Mouse (Mus musculus) midbrain, embryonic 12.5 days (tissue): ENCODE measurements around the gene Ulk4. TPM values are rescaled to one million over a fixed set of nuclear protein-coding genes. Genes with fewer than 3 reads are reported as not detected.

ENCODE experiments used
- ATAC-seq: fragments of 200-750 bp; cut with Nextera tagmentation; 2 replicates; pipeline ENCODE4 v1.8.0; 2017; ENCODE audit warnings: low read depth, moderate TSS enrichment, moderate library complexity; ENCODE audit not compliant: low FRiP score
- H3K27ac ChIP-seq: fragments of 300-500 bp; sonication (generic); replicated peaks from 2 replicates; pipeline ENCODE4 v1.5.1; 2016; ENCODE audit warnings: mild to moderate bottlenecking
- H3K27me3 ChIP-seq: fragments of 300-500 bp; sonication (generic); 2 replicates; pipeline ENCODE4 v1.6.1; 2016; ENCODE audit warnings: mild to moderate bottlenecking
- H3K36me3 ChIP-seq: fragments of 300-500 bp; sonication (generic); 2 replicates; pipeline ENCODE4 v1.6.1; 2016
- H3K4me1 ChIP-seq: fragments of 300-500 bp; sonication (generic); 2 replicates; pipeline ENCODE4 v1.6.1; 2016
- H3K4me2 ChIP-seq: fragments of 300-500 bp; sonication (generic); replicated peaks from 2 replicates; pipeline ENCODE4 v1.6.1; 2016; ENCODE audit warnings: mild to moderate bottlenecking, moderate library complexity
- H3K4me3 ChIP-seq: fragments of 300-500 bp; sonication (generic); 2 replicates; pipeline ENCODE4 v1.5.1; 2016; ENCODE audit warnings: mild to moderate bottlenecking
- H3K9ac ChIP-seq: fragments of 300-500 bp; sonication (generic); replicated peaks from 2 replicates; pipeline ENCODE4 v1.6.1; 2016; ENCODE audit warnings: mild to moderate bottlenecking, moderate library complexity
- H3K9me3 ChIP-seq: fragments of 300-500 bp; sonication (generic); 2 replicates; pipeline ENCODE4 v1.6.1; 2016; ENCODE audit warnings: mild to moderate bottlenecking
- WGBS: fragments of 180-500 bp; shearing (Covaris S2); methylation state at CpG from one replicate; pipeline ENCODE4 v1.1.7; 2016; 5-methylcytosine and 5-hydroxymethylcytosine counted together
- polyA plus RNA-seq: library from polyadenylated mRNA; unstranded; fragments of >200 nt; fragmentation: Nextera tagmentation; extraction: Ambion mirVana; gene quantifications from 2 replicates; pipeline ENCODE4 v1.2.1, GENCODE M21; 2016

Ulk4 gene
- polyA plus RNA-seq, 1 experiment from 2014 or later: 193 TPM

GRCm38 (mm10) chr9:121311846-121312236 lies 34.8 kb upstream of the Ulk4 start:
- no peak overlapping the region for H3K4me2 ChIP-seq
- peaks cover 72% of the 10 kb centered on the region for H3K4me1 ChIP-seq

GRCm38 (mm10) chr9:121310501-121310900 lies 33.5 kb upstream of the Ulk4 start:
- Histone ChIP-seq H3K27me3 (no peaks in the 10 kb centered on the region), H3K4me3 (no peak overlapping the region), H3K4me1 (peaks cover 63% of the 10 kb centered on the region), H3K9me3 (no peaks in the 10 kb centered on the region), H3K36me3 (no peaks in the 10 kb centered on the region), H3K4me2 (no peak overlapping the region), H3K9ac (no peak overlapping the region), H3K27ac (peak overlapping the region; percentile 22; the same call in 1 of the 2 replicates)
- WGBS: 78% methylated on average over 7 of the region's 7 CpGs
- no peak for ATAC-seq

More at GRCm38 (mm10) chr9:121311846-121312236, 34.8 kb upstream of the Ulk4 start:
- peak overlapping the region; percentile 94 for H3K27ac ChIP-seq
- no peak for ATAC-seq
- no peaks in the 10 kb centered on the region for H3K27me3 ChIP-seq
- no peaks in the 10 kb centered on the region for H3K9me3 ChIP-seq
- no peak overlapping the region for H3K4me3 ChIP-seq
- no peaks in the 10 kb centered on the region for H3K36me3 ChIP-seq
- H3K9ac ChIP-seq: no peak overlapping the region
- WGBS: 72% methylated on average over 6 of the region's 6 CpGs

GRCm38 (mm10) chr9:121309287-121309686 lies 32.3 kb upstream of the Ulk4 start:
- Histone ChIP-seq H3K4me1 (peaks cover 56% of the 10 kb centered on the region), H3K27ac (peak overlapping the region; percentile 42; the same call in 1 of the 2 replicates), H3K9me3 (no peaks in the 10 kb centered on the region), H3K4me2 (no peak overlapping the region), H3K9ac (no peak overlapping the region), H3K4me3 (no peak overlapping the region), H3K36me3 (no peaks in the 10 kb centered on the region), H3K27me3 (no peaks in the 10 kb centered on the region)
- ATAC-seq: no peak
- WGBS: 25% methylated on average over 4 of the region's 4 CpGs

GRCm38 (mm10) chr9:121305456-121305855 lies 28.5 kb upstream of the Ulk4 start:
- WGBS: 95% methylated on average over 4 of the region's 4 CpGs
- H3K36me3 ChIP-seq: no peaks in the 10 kb centered on the region

GRCm38 (mm10) chr9:121304520-121304919 lies 27.5 kb upstream of the Ulk4 start:
- Histone ChIP-seq H3K9me3 (no peaks in the 10 kb centered on the region), H3K27me3 (no peaks in the 10 kb centered on the region), H3K36me3 (no peaks in the 10 kb centered on the region), H3K9ac (no peak overlapping the region), H3K4me2 (no peak overlapping the region), H3K27ac (peak overlapping the region; percentile 36), H3K4me3 (no peak overlapping the region), H3K4me1 (peaks cover 54% of the 10 kb centered on the region)
- whole genome bisulfite sequencing: 56% methylated on average over 10 of the region's 10 CpGs
- no peak for ATAC-seq

More at GRCm38 (mm10) chr9:121305456-121305855, 28.5 kb upstream of the Ulk4 start:
- Histone ChIP-seq H3K9ac (no peak overlapping the region), H3K4me3 (no peak overlapping the region), H3K27ac (no peak overlapping the region), H3K4me2 (no peak overlapping the region), H3K27me3 (no peaks in the 10 kb centered on the region), H3K9me3 (no peaks in the 10 kb centered on the region), H3K4me1 (peaks cover 54% of the 10 kb centered on the region)
- ATAC-seq: no peak

GRCm38 (mm10) chr9:121303748-121304147 lies 26.8 kb upstream of the Ulk4 start:
- H3K9me3 ChIP-seq: no peaks in the 10 kb centered on the region
- H3K4me3 ChIP-seq: peak overlapping the region; percentile 7; the same call in 1 of the 2 replicates
- H3K4me1 ChIP-seq: peaks cover 55% of the 10 kb centered on the region
- no peaks in the 10 kb centered on the region for H3K27me3 ChIP-seq
- peak overlapping the region; percentile 29 for H3K4me2 ChIP-seq
- H3K27ac ChIP-seq: peak overlapping the region; percentile 36
- peak; percentile 57 for ATAC-seq
- H3K9ac ChIP-seq: 0 out of 2 replicates have a peak overlapping the region, but pooled peaks have one; percentile 4
- no peaks in the 10 kb centered on the region for H3K36me3 ChIP-seq
- 18% methylated on average over 9 of the region's 9 CpGs for WGBS

- Histone ChIP-seq H3K4me2 (peak overlapping the region; percentile 29), H3K4me1 (peaks cover 62% of the 10 kb centered on the region), H3K9me3 (no peaks in the 10 kb centered on the region), H3K9ac (0 out of 2 replicates have a peak overlapping the region, but pooled peaks have one; percentile 4), H3K27me3 (no peaks in the 10 kb centered on the region), H3K4me3 (no peak overlapping the region), H3K36me3 (no peaks in the 10 kb centered on the region), H3K27ac (peak overlapping the region; percentile 36)
- WGBS: 50% methylated on average over 6 of the region's 6 CpGs
- no peak for ATAC-seq
Measured at GRCm38 (mm10) chr9:121303086-121303485, 26.1 kb upstream of the Ulk4 start.

- Histone ChIP-seq H3K27me3 (no peaks in the 10 kb centered on the region), H3K4me1 (peaks cover 64% of the 10 kb centered on the region), H3K4me3 (no peak overlapping the region), H3K27ac (no peak overlapping the region), H3K9me3 (no peaks in the 10 kb centered on the region), H3K36me3 (no peaks in the 10 kb centered on the region), H3K4me2 (no peak overlapping the region), H3K9ac (no peak overlapping the region)
- ATAC-seq: no peak
- WGBS: 86% methylated on average over 7 of the region's 8 CpGs
Measured at GRCm38 (mm10) chr9:121302543-121302942, 25.5 kb upstream of the Ulk4 start.

GRCm38 (mm10) chr9:121301041-121301920 lies 24.3 kb upstream of the Ulk4 start:
- Histone ChIP-seq H3K9me3 (no peaks in the 10 kb centered on the region), H3K4me1 (peaks cover 64% of the 10 kb centered on the region), H3K27ac (no peak overlapping the region), H3K9ac (no peak overlapping the region), H3K4me3 (no peak overlapping the region), H3K4me2 (peak overlapping the region; percentile 21), H3K36me3 (no peaks in the 10 kb centered on the region), H3K27me3 (no peaks in the 10 kb centered on the region)
- 78% methylated on average over 22 of the region's 22 CpGs for WGBS
- no peak for ATAC-seq

GRCm38 (mm10) chr9:121299976-121300570 lies 23.1 kb upstream of the Ulk4 start:
- H3K27me3 ChIP-seq: peaks cover 9% of the 10 kb centered on the region
- H3K36me3 ChIP-seq: no peaks in the 10 kb centered on the region
- peak overlapping the region; percentile 44 for H3K27ac ChIP-seq
- WGBS: 15% methylated on average over 19 of the region's 19 CpGs
- H3K4me2 ChIP-seq: peak overlapping the region; percentile 87
- no peaks in the 10 kb centered on the region for H3K9me3 ChIP-seq
- no peak for ATAC-seq
- H3K9ac ChIP-seq: peak overlapping the region; percentile 95; the same call in 1 of the 2 replicates
- H3K4me3 ChIP-seq: peak overlapping the region; percentile 26
- peaks cover 59% of the 10 kb centered on the region for H3K4me1 ChIP-seq

- Histone ChIP-seq H3K4me2 (peak overlapping the region; percentile 87), H3K9ac (peak overlapping the region; percentile 95), H3K36me3 (no peaks in the 10 kb centered on the region), H3K27ac (peak overlapping the region; percentile 26; the same call in 1 of the 2 replicates), H3K9me3 (no peaks in the 10 kb centered on the region), H3K27me3 (peaks cover 12% of the 10 kb centered on the region), H3K4me1 (peaks cover 55% of the 10 kb centered on the region), H3K4me3 (peak overlapping the region; percentile 95)
- 54% methylated on average over 9 of the region's 9 CpGs for WGBS
- no peak for ATAC-seq
Measured at GRCm38 (mm10) chr9:121299223-121299755, 22.3 kb upstream of the Ulk4 start.
